Mouse (Mus musculus) hindbrain, embryonic 14.5 days (tissue): ENCODE measurements around the gene Rbms3. TPM values are rescaled to one million over a fixed set of nuclear protein-coding genes. Genes with fewer than 3 reads are reported as not detected.

Source experiments
- ATAC-seq: fragments of 200-750 bp; cut with Nextera tagmentation; 2 replicates; pipeline ENCODE4 v1.8.0; 2017; ENCODE audit warnings: moderate number of reproducible peaks, mild to moderate bottlenecking, moderate TSS enrichment, moderate library complexity; ENCODE audit not compliant: low FRiP score
- DNase-seq: peaks from one replicate; pipeline ENCODE4 v3.0.0-alpha.2; 2015; ENCODE audit warnings: low spot score
- H3K27ac ChIP-seq: fragments of 300-500 bp; sonication (generic); 2 replicates; pipeline ENCODE4 v1.5.1; 2014; ENCODE audit warnings: mild to moderate bottlenecking, moderate library complexity
- H3K27me3 ChIP-seq: fragments of 300-500 bp; sonication (generic); 2 replicates; pipeline ENCODE4 v1.6.1; 2014; ENCODE audit warnings: mild to moderate bottlenecking, low read length, mixed read lengths; ENCODE audit not compliant: control insufficient read depth, insufficient read depth
- H3K36me3 ChIP-seq: fragments of 300-500 bp; sonication (generic); replicated peaks from 2 replicates; pipeline ENCODE4 v1.6.1; 2014; ENCODE audit not compliant: control insufficient read depth, insufficient read depth
- H3K4me1 ChIP-seq: fragments of 300-500 bp; sonication (generic); replicated peaks from 2 replicates; pipeline ENCODE4 v1.6.1; 2014; ENCODE audit warnings: antibody characterized with exemption, low read length, mixed read lengths; ENCODE audit not compliant: control insufficient read depth, insufficient read depth
- H3K4me2 ChIP-seq: fragments of 300-500 bp; sonication (generic); replicated peaks from 2 replicates; pipeline ENCODE4 v1.6.1; 2014; ENCODE audit warnings: mild to moderate bottlenecking, moderate library complexity
- H3K4me3 ChIP-seq: fragments of 300-500 bp; sonication (generic); replicated peaks from 2 replicates; pipeline ENCODE4 v1.5.1; 2014; ENCODE audit warnings: mild to moderate bottlenecking, low read length
- H3K9ac ChIP-seq: fragments of 300-500 bp; sonication (generic); 2 replicates; pipeline ENCODE4 v1.6.1; 2014
- H3K9me3 ChIP-seq: fragments of 300-500 bp; sonication (generic); 2 replicates; pipeline ENCODE4 v1.6.1; 2016; ENCODE audit warnings: low read length; ENCODE audit not compliant: control insufficient read depth
- WGBS: fragments of 180-500 bp; shearing (Covaris S2); extraction: QIAGEN DNeasy Blood & Tissue Kit; methylation state at CpG from one replicate; pipeline ENCODE4 v1.1.7; 2014; 5-methylcytosine and 5-hydroxymethylcytosine counted together
- polyA plus RNA-seq: library from polyadenylated mRNA; unstranded; fragments of >200 nt; fragmentation: Nextera tagmentation; extraction: Ambion mirVana; gene quantifications from 2 replicates; pipeline ENCODE4 v1.2.1, GENCODE M21; 2014

The Rbms3 gene
- polyA plus RNA-seq, 1 experiment from 2014 or later, result 83.7 TPM

DNA sequence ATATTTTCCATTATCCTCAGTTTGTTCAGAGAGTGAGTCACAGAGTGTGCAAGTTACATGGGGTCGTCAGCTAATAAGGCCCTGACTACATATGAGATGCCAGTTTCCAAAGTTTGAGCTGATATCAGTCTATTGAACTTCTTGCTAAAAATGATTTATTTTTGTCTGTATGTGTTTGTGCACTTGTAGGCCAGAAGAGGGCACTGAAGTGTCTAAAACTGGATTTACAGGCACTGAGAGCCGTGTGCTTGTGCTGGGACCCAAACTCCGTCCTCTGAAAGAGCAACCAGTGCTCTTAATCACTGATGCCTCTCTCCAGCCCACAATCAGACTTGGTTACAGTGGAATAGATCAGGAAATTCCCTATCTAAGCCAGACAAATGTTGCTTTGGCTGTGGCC lies 882.8 kb downstream of the Rbms3 start:
- ATAC-seq (no peak), DNase-seq (no peak)
- Histone ChIP-seq H3K27me3 (no peaks in the 10 kb centered on the region), H3K27ac (no peak overlapping the region), H3K4me1 (no peaks in the 10 kb centered on the region), H3K4me3 (no peak overlapping the region), H3K36me3 (no peaks in the 10 kb centered on the region), H3K9ac (no peak overlapping the region), H3K9me3 (no peaks in the 10 kb centered on the region), H3K4me2 (no peak overlapping the region)
- WGBS, result 84% methylated on average over 3 of the region's 3 CpGs

- H3K36me3 ChIP-seq, result no peaks in the 10 kb centered on the region
- no peaks in the 10 kb centered on the region for H3K27me3 ChIP-seq
- no peak overlapping the region for H3K4me2 ChIP-seq
- DNase-seq (no peak), ATAC-seq (no peak)
- WGBS, result 86% methylated on average over 2 of the region's 2 CpGs
- no peak overlapping the region for H3K4me3 ChIP-seq
- H3K9me3 ChIP-seq, result no peaks in the 10 kb centered on the region
- H3K4me1 ChIP-seq, result no peaks in the 10 kb centered on the region
- no peak overlapping the region for H3K27ac ChIP-seq
- no peak overlapping the region for H3K9ac ChIP-seq
Observed at GRCm38 (mm10) chr9:116737786-116738185, 891.9 kb downstream of the Rbms3 start.

DNA sequence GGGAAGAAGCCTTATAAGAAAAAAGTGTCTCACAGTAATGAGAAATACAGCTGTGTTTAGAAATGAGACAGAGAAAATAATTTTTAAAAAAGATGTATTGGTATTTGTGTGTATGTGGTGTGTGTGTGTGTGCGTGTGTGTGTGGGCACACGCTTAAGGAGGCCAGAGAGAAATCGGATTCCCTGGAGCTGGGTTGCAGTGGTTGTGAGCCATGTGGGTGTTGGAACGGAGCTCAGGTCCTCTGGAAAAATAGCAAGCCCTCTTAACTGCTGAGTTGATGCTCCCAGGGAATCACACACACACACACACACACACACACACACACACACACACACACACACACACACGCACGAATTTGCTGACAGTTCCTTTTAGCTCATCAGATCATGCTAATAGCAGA lies 900.5 kb downstream of the Rbms3 start:
- Histone ChIP-seq H3K4me3 (no peak overlapping the region), H3K27me3 (no peaks in the 10 kb centered on the region), H3K9ac (no peak overlapping the region), H3K4me2 (no peak overlapping the region), H3K4me1 (no peaks in the 10 kb centered on the region), H3K27ac (no peak overlapping the region), H3K36me3 (no peaks in the 10 kb centered on the region), H3K9me3 (no peaks in the 10 kb centered on the region)
- WGBS, result 79% methylated on average over 6 of the region's 6 CpGs
- no peak for DNase-seq
- no peak for ATAC-seq

- Histone ChIP-seq H3K4me3 (no peak overlapping the region), H3K36me3 (no peaks in the 10 kb centered on the region), H3K27me3 (no peaks in the 10 kb centered on the region), H3K4me2 (no peak overlapping the region), H3K27ac (no peak overlapping the region), H3K9ac (no peak overlapping the region), H3K9me3 (no peaks in the 10 kb centered on the region), H3K4me1 (no peaks in the 10 kb centered on the region)
- DNase-seq (no peak), ATAC-seq (no peak)
- WGBS, result 86% methylated on average over 7 of the region's 7 CpGs
Observed at GRCm38 (mm10) chr9:116728655-116729054, 901.1 kb downstream of the Rbms3 start.

- Histone ChIP-seq H3K27ac (no peak overlapping the region), H3K36me3 (no peaks in the 10 kb centered on the region), H3K27me3 (no peaks in the 10 kb centered on the region), H3K4me3 (no peak overlapping the region), H3K9ac (no peak overlapping the region), H3K4me1 (no peaks in the 10 kb centered on the region), H3K9me3 (no peaks in the 10 kb centered on the region), H3K4me2 (no peak overlapping the region)
- ATAC-seq (no peak), DNase-seq (no peak)
- WGBS, result 88% methylated on average over 3 of the region's 3 CpGs
Observed at GRCm38 (mm10) chr9:116728093-116728492, 901.6 kb downstream of the Rbms3 start.

- H3K4me1 ChIP-seq, result no peaks in the 10 kb centered on the region
- ATAC-seq, result no peak
- no peak overlapping the region for H3K4me3 ChIP-seq
- no peaks in the 10 kb centered on the region for H3K27me3 ChIP-seq
- no peaks in the 10 kb centered on the region for H3K9me3 ChIP-seq
- H3K9ac ChIP-seq, result no peak overlapping the region
- H3K4me2 ChIP-seq, result no peak overlapping the region
- H3K36me3 ChIP-seq, result no peaks in the 10 kb centered on the region
- DNase-seq, result no peak
- no peak overlapping the region for H3K27ac ChIP-seq
- WGBS, result 69% methylated on average over 5 of the region's 5 CpGs
Observed at GRCm38 (mm10) chr9:116724581-116724980, 905.1 kb downstream of the Rbms3 start.

DNA sequence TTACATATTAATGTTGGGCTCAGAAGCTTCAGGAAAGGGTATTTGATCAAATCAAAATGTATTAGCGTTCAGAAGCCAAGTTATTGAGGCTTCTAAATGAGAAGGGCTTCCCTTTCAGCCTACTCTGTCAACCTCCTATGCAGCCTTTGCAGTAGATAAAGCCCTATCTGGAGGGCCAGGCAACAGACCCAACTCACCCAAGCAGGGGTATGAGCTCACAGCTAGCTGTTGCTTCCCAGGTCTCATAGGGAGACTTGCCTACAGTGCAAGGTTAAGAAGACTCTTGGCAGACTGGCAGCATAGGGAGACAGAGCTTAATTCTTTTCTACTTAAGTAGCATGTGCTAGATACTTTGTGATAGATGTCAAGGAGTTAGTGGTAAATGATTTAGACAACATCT lies 926.6 kb downstream of the Rbms3 start:
- Histone ChIP-seq H3K9me3 (no peaks in the 10 kb centered on the region), H3K27me3 (no peaks in the 10 kb centered on the region), H3K4me2 (no peak overlapping the region), H3K4me3 (no peak overlapping the region), H3K9ac (no peak overlapping the region), H3K27ac (no peak overlapping the region), H3K36me3 (no peaks in the 10 kb centered on the region), H3K4me1 (no peaks in the 10 kb centered on the region)
- 88% methylated on average over 1 of the region's 1 CpGs for WGBS
- no peak for DNase-seq
- no peak for ATAC-seq

- no peak for DNase-seq
- no peaks in the 10 kb centered on the region for H3K9me3 ChIP-seq
- no peaks in the 10 kb centered on the region for H3K4me1 ChIP-seq
- no peaks in the 10 kb centered on the region for H3K27me3 ChIP-seq
- no peaks in the 10 kb centered on the region for H3K36me3 ChIP-seq
- H3K4me3 ChIP-seq, result no peak overlapping the region
- H3K4me2 ChIP-seq, result no peak overlapping the region
- no peak for ATAC-seq
- H3K27ac ChIP-seq, result no peak overlapping the region
- no peak overlapping the region for H3K9ac ChIP-seq
- WGBS, result 52% methylated on average over 1 of the region's 1 CpGs
Observed at GRCm38 (mm10) chr9:116702611-116703010, 927.1 kb downstream of the Rbms3 start.

DNA sequence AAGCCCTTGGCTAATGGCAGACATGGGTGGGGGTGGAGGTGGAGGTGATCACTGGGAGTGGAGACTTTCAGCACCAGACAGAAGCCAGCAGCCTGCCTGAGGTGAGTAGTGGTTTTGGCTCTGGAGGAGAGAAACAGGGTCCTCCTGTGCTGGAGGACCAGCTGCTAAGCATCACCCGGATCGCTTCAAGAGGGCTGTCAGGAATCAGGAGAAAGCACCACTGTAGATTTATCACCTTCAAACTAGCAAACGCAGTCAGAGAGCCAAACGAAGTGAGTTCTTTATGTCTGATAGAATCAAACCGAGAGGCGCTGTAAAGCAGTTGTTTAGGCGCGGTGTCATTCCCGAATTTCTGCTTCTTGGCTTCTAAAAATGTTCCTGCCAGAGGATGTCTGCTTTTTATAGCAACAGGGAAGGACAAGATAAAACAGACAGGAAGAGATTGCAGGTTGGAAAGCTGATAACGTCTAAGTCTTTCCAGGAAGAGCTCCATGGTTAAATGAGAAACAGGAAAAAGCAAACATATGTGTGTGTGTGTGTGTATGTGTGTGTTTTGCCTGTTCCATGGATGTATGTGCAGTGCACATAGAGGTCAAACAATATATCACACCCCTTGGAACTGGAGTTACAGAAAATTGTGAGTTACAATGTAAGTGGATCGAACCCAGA lies 928.1 kb downstream of the Rbms3 start:
- no peak overlapping the region for H3K9ac ChIP-seq
- no peaks in the 10 kb centered on the region for H3K27me3 ChIP-seq
- H3K9me3 ChIP-seq, result no peaks in the 10 kb centered on the region
- H3K4me1 ChIP-seq, result no peaks in the 10 kb centered on the region
- H3K27ac ChIP-seq, result no peak overlapping the region
- no peak overlapping the region for H3K4me3 ChIP-seq
- WGBS, result 89% methylated on average over 11 of the region's 11 CpGs
- ATAC-seq (no peak), DNase-seq (no peak)
- H3K4me2 ChIP-seq, result no peak overlapping the region
- no peaks in the 10 kb centered on the region for H3K36me3 ChIP-seq

- DNase-seq, result no peak
- Histone ChIP-seq H3K9ac (no peak overlapping the region), H3K36me3 (no peaks in the 10 kb centered on the region), H3K4me2 (no peak overlapping the region), H3K27me3 (no peaks in the 10 kb centered on the region), H3K4me1 (no peaks in the 10 kb centered on the region), H3K9me3 (no peaks in the 10 kb centered on the region), H3K4me3 (no peak overlapping the region), H3K27ac (no peak overlapping the region)
- ATAC-seq, result no peak
- WGBS, result 84% methylated on average over 4 of the region's 4 CpGs
Observed at GRCm38 (mm10) chr9:116688615-116689014, 941.1 kb downstream of the Rbms3 start.
